Mouse (Mus musculus): ENCODE data around the gene Calm2.
A peak's percentile ranks its signal among the peaks of the same experiment; 100 is the strongest.

The Calm2 gene

GRCm38 (mm10) chr17:87446767-87447611 lies at the start of gene Calm2:
Calm2 (minus strand) TSS chr17:87446935.
- DNase-seq (ENCODE audit: inconsistent age in 2 of 2, low spot score in 1 of 2), result peak; percentile 97 to 100

- no peak for DNase-seq (ENCODE audit: inconsistent age in 2 of 2, low spot score in 1 of 2)
Measured at GRCm38 (mm10) chr17:87495504-87495903, 48.8 kb upstream of the Calm2 start.

- DNase-seq (ENCODE audit: inconsistent age in 2 of 2, low spot score in 1 of 2), result no peak
Measured at GRCm38 (mm10) chr17:87494310-87494709, 47.6 kb upstream of the Calm2 start.

GRCm38 (mm10) chr17:87492286-87492685 lies 45.6 kb upstream of the Calm2 start:
- no peak for DNase-seq (ENCODE audit: inconsistent age in 2 of 2, low spot score in 1 of 2)

GRCm38 (mm10) chr17:87490295-87490694 lies 43.6 kb upstream of the Calm2 start:
- DNase-seq (ENCODE audit: inconsistent age in 2 of 2, low spot score in 1 of 2), result peak; percentile 73 to 86

- peak in 1 of 2 experiments; percentile 74 for DNase-seq (ENCODE audit: inconsistent age in 2 of 2, low spot score in 1 of 2)
Measured at GRCm38 (mm10) chr17:87485751-87486150, 39.0 kb upstream of the Calm2 start.

GRCm38 (mm10) chr17:87482867-87483266 lies 36.1 kb upstream of the Calm2 start:
- DNase-seq (ENCODE audit: inconsistent age in 2 of 2, low spot score in 1 of 2), result peak in 1 of 2 experiments; percentile 53

GRCm38 (mm10) chr17:87478569-87478968 lies 31.8 kb upstream of the Calm2 start:
- DNase-seq (ENCODE audit: inconsistent age in 2 of 2, low spot score in 1 of 2), result peak; percentile 29 to 59

- DNase-seq (ENCODE audit: inconsistent age in 2 of 2, low spot score in 1 of 2), result no peak
Measured at GRCm38 (mm10) chr17:87477611-87478010, 30.9 kb upstream of the Calm2 start.

GRCm38 (mm10) chr17:87475356-87475755 lies 28.6 kb upstream of the Calm2 start:
- DNase-seq (ENCODE audit: inconsistent age in 2 of 2, low spot score in 1 of 2), result no peak

GRCm38 (mm10) chr17:87474501-87474795 lies 27.7 kb upstream of the Calm2 start:
- no peak for DNase-seq (ENCODE audit: inconsistent age in 2 of 2, low spot score in 1 of 2)

- peak; percentile 64 to 86 for DNase-seq (ENCODE audit: inconsistent age in 2 of 2, low spot score in 1 of 2)
Measured at GRCm38 (mm10) chr17:87473736-87474500, 27.2 kb upstream of the Calm2 start.

GRCm38 (mm10) chr17:87473441-87473735 lies 26.7 kb upstream of the Calm2 start:
- no peak for DNase-seq (ENCODE audit: inconsistent age in 2 of 2, low spot score in 1 of 2)

- no peak for DNase-seq (ENCODE audit: inconsistent age in 2 of 2, low spot score in 1 of 2)
Measured at GRCm38 (mm10) chr17:87472879-87473278, 26.1 kb upstream of the Calm2 start.

GRCm38 (mm10) chr17:87471661-87472060 lies 24.9 kb upstream of the Calm2 start:
- no peak for DNase-seq (ENCODE audit: inconsistent age in 2 of 2, low spot score in 1 of 2)

- DNase-seq (ENCODE audit: inconsistent age in 2 of 2, low spot score in 1 of 2), result no peak
Measured at GRCm38 (mm10) chr17:87470797-87471196, 24.1 kb upstream of the Calm2 start.

- no peak for DNase-seq (ENCODE audit: inconsistent age in 2 of 2, low spot score in 1 of 2)
Measured at GRCm38 (mm10) chr17:87470282-87470681, 23.5 kb upstream of the Calm2 start.

- DNase-seq (ENCODE audit: inconsistent age in 2 of 2, low spot score in 1 of 2), result no peak
Measured at GRCm38 (mm10) chr17:87469428-87469827, 22.7 kb upstream of the Calm2 start.

- DNase-seq (ENCODE audit: inconsistent age in 2 of 2, low spot score in 1 of 2), result no peak
Measured at GRCm38 (mm10) chr17:87468616-87469015, 21.9 kb upstream of the Calm2 start.

- peak in 1 of 2 experiments; percentile 27 for DNase-seq (ENCODE audit: inconsistent age in 2 of 2, low spot score in 1 of 2)
Measured at GRCm38 (mm10) chr17:87461499-87461896, 14.8 kb upstream of the Calm2 start.

GRCm38 (mm10) chr17:87460669-87461498 lies 14.1 kb upstream of the Calm2 start:
- DNase-seq (ENCODE audit: inconsistent age in 2 of 2, low spot score in 1 of 2), result no peak
